Mouse (Mus musculus) lung, postnatal 25 days (tissue): ENCODE data around the gene Atxn1.
A peak's percentile ranks its signal among the peaks of the same experiment; 100 is the strongest.

Experiments
- DNase-seq: peaks from one replicate; pipeline ENCODE4 v3.0.0; 2022; ENCODE audit warnings: low spot score

Gene Atxn1

DNA sequence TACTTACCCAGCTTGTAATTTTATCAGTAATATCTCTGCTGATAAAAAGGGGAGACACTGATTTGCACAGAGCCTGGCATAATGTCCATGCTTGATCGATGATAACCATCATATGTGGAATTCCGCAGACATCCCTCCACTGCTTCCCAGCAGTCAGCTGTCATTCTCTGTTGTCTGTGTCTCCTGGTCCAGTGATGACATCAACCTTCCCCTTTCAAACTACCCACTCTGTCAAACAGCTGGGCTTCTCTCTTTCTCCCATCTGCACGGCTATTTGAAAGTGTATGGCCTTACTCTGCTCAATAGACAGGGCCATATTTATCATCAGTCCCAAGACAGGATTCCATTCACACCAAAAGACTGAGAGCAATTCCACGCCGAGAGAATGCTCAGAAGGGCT is 387.4 kb downstream of the Atxn1 start:
- no peak for DNase-seq

DNA sequence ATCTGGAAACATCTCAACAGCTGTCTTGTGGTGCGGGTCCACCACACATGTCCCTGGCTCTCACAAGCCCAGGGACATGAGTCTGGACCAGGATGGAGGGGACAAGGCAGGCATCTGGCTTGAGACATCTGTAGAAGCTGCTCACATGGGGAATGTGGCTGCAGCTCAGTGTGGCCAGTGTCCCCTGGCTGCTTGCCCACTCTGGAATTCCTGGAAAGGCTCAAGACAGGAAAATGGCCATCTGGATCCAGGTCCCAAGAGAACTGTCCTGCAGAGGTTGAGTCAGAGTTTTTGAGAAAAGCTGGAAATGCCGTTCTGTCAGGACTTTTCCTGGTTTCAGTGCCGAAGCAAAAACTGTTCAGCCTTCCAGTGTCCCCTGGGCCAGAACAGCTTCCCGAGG is 388.6 kb downstream of the Atxn1 start:
- peak; percentile 53 for DNase-seq

DNA sequence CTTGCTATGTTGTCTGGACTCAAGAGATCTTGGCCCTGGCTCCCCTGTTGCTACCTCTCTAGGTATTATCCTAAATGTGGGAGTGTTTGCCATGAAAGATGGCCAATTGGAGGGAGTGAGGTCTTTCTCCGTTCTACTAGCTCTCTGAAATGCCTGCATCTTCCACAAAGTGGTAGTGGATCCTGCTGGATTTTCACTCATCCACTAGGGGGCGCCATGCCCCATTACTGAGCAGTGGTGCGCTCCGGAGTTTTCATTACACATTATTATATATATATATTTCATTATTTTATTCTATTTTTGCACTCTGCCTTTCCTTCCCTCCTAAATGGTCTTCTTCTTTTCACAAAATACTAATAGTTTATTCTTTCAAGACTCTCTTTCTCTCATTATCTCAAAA is 392.0 kb downstream of the Atxn1 start:
- peak; percentile 38 for DNase-seq

DNA sequence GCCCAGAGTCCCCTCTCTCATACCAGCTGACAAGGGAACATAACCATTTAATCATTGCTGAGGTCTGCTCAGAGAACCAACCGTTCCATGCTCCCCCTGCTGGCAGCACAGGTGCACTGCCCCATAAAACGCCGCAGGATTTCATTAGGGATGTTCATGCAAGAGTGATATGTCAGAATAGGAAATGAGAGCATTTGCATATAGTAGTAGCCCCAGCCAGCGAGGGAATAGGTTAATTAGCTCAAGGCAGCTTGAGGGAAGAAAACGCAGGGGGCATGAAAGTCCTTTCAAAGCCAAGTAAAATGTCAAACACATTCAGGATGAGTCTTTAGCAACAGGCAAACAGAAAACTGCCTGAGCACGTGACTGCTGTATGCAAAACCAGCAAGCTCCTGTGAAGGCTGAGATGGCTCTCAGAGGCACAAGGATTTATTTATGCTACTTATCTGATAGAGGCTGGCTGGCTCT is 393.0 kb downstream of the Atxn1 start:
- DNase-seq, result peak; percentile 68

DNA sequence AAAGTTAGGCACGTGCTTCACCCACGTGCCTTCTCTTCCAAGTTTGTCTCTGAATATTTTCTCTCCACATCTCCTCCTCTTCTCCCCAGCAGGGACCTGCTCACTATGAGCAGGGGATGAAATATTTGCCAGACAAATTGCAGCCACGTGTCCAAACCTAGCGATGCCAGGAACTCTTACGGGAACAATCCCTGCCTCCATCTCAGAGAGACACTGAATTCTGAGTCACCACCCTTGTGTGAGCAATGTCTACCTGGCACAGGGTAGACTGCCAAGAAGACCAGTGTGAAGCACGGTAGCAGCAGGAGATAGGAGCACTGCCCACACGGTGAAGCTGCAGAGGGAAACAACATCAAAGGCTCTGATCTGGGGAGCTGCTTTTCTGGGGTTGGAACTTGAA is 394.9 kb downstream of the Atxn1 start:
- DNase-seq, result no peak

DNA sequence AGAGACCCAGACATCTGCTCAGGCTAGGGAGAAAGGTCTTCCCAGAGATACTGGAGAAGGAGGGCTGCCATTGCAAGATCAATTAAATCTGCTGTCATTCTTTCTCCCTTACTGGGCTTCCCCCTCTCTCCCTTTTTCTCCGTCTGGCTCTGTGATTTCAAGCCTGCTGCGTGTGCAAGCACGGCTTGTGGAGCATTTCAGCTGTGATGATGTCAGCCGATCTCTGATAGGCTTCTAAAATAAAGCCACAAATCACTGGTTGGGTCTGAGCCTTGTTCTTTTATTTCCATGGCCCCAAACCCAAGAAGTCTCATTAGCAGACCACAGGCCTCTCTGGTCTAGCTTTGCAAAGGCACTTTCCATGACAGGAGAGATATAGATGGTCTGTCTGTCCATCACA is 399.9 kb downstream of the Atxn1 start:
- no peak for DNase-seq

DNA sequence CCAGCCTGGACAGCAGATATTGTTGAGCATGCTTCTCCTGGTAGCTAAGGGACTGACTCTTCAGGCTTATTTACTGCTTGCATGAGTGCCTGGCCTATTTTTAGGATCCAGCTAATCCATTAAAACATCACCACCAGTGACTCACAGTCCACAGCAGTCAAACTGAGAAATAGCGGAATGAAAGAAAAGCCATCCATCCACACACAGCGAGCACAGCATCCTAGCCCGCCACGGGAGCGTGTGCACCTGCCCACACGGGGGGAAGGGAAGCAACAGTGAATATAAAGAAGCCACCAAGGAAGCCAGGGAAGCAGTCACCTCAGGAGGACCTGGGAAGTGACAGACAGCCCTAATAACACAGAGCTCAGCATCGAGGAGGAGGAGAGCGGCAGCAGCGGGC is 402.8 kb downstream of the Atxn1 start:
- DNase-seq, result no peak

DNA sequence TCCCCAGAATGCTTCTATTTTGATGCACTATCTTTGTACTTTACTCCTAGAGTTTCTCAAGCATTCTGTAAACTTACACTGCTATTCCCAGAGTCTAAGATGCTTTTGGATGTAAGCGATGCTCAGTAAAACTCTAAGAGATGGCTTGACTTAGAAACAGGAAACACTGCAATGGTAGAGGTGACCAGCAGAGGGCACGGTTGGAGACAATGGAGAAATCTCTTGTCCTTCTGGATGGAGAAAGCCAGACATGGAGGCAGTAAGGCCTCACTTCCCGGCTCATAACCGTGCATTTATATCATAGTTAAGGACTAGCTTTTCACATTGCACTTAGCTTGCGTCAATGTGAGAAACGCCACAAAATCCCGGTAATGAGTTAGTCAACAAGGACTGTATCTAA is 404.3 kb downstream of the Atxn1 start:
- DNase-seq, result no peak

DNA sequence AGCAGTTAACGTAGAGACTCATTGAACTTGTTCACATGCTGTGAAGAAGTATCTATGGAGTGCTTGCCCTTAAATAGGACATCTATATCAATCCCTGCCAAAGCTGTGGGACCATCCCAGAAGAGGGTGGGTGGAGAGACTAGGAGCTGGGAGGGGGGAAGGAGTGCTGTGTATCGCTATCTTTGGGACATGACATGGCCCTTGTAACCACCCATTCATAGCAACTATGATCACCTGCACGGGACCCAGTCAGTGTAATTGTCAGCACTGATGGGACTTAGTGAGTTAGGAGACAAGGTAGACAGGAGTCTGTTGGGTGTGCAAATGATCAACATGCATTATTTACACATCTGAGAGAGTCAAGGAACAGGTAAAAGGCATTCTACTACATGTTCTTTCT is 405.6 kb downstream of the Atxn1 start:
- no peak for DNase-seq

DNA sequence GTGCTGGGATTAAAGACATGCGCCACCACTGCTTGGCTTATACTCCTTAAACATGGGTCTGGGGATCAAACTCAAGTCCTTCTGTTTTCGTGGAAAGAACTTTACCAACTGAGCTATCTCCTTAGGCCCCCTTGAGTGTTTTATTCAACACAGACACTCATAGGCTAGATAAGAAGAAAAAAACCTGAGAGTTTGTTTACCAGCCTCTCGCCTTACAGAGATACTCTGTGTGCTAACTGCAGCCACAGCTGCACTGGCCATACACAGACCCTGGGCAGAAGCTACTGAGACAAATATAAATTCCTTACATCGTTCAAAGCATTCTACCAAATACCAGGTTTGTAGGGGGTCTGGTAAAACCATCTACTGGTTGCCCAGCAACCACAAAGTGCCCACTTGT is 406.4 kb downstream of the Atxn1 start:
- no peak for DNase-seq

DNA sequence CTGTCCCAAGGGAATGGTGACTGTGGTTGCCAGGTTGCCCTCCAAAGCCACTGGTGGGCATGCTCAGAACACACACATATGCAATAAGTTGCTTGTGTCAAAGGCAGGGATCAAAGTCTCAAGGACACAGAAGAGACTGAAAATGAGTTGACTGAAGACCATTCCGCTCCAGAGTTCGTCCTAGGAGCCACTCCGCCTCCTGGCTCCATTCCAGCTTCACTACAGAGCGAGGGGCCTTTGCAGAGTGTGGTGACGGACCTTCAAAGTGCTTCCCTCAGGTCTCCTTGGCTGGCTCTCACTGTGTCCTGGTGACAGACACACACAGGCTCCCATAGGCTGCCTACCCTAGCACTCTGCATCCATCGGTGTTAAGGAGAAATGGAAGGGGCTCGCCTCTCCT is 411.1 kb downstream of the Atxn1 start:
- DNase-seq, result no peak

DNA sequence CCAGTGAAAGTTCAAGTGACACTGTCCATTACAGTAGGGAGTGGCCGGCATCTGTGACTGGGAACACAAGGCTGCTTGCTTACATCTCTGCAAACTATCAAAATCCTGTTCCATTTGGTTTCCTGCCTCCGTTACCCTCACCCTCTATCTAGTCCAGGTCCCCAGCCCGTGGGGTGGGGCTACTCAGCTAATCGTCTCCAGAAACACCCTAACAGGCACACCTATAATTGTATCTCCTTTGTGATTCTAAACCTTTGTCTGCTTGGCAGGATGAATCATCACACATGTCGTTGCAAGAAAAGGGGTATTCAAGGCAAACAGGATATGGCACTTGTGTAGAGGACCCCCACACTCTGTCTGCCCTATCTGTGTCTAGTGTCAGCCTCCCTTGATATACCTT is 417.3 kb downstream of the Atxn1 start:
- DNase-seq, result no peak

DNA sequence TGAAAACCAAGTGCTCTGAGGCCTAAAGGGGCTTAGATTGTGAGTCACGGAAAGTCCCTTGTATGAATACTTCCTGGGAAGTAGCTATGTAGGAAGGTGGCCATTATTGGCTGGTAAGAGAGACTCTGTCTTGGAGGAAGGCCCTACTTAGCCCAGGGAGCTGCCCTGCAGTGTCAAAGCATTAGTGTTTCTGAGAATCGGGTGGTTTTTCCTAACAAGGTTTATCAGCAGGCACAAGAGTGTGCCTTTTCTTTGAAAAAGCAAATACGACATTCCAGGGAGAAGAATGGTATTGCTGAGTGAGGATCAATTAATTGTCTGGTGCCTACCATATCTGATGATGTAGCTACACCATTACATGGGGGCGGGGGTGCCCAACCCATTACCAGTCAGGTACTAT is 417.9 kb downstream of the Atxn1 start:
- DNase-seq, result no peak

DNA sequence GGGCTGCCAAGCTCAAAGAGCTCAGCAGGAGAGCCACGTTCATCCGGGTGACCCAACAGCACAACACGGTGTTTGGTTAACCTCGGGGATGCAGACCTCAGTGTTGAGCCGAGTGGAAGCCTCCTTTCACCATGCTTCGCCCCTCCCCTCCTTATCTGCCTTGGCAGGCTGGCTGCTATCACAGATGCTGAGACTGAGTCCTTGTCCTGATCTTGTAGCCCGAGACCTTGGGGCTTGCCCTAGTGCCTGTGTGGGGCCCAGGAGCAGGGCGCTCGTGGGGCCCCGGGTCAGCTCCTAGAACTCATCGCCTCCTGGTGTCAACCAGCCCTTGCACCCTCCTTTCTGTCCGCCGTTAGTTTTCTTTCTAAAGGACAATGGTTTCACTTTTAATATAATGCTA is 418.8 kb downstream of the Atxn1 start:
- no peak for DNase-seq

DNA sequence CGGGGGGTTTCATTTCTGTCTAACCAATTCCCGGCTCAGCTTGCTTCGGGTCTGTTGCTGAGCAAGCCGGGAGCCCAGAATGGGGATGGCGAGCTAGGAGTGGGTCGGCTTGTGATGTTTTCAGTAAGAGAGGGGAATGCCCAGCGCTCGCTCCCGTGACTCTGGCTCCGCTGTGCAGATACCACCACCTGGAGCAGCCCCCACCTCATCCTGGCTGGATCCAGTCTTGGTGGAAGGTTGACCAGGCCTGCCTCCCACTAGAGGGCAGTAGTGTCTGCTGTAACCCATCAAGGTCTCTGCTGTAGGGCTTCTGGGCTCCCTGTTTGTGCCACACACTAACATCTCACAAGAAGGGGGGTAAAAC is 425.6 kb downstream of the Atxn1 start:
- DNase-seq, result peak; percentile 70

DNA sequence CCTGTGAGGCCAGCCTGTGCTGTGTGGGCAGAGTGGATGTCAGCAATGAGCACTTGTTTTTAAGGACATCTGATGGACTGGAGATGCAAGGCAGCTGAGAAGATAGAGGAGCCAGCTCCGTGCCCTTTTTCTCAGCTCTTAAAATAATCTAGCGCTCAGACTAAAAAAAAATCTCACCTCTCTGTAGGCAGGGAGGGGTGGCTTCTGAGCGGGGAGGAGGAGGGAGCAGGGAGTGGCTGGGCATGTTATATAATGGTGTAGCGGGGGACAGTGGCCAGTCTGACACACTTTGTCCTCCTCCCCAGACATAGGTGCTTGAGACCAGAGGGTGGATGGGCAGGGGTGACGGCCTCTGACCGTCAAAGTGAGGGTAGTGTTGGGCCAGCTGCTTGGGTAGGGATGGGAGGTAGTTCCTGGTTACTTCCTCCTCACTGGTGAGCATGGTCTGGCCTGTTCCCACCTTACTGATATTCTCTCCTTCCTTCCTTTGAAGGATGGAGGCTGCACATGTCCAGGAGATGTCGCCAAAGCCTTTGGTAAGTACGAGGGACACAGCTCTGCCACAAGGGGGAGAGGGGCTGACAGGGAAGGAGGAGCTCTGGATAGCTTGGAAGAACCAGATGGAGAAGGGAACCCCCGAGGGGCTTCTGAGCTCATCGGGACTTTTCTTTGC is 426.1 kb downstream of the Atxn1 start:
- peak; percentile 52 for DNase-seq

DNA sequence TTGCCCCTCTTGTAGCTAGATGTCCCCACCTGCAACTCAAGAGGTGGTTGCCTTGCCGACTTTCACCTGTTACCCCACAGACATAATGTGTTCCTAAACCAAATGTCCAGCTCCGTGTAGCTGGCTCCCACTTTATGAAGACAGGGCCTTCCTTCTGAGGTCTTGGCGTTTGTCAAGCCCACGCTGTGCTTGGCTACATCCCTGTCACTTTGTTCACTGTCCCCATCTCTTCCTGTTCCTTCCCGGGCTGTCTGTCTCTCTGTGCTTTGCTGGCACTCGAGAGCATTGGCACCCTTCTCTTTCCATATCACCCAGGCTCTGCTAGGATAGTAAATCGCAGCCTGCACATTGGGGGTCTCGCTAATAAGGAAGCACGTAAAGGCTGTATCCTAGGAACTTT is 426.7 kb downstream of the Atxn1 start:
- DNase-seq, result no peak

DNA sequence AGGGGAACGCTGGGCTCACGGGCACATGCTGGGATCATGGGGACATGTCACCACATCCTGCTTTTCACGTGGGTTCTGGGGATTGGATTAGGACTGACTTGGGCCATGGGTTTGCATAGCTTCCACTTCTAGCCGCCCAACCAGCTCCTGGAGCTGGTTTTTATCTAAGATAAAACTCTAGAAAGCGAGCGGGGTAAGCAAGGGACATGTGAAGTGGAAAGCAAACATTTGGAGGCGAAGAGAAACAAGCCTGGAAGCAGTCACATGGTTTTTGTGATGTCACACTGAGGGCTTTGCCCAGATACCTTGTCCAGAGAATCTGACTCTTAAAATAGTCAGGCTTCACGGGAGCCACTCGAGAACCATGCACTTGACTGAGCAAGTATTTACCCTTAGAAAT is 427.7 kb downstream of the Atxn1 start:
- peak; percentile 89 for DNase-seq

DNA sequence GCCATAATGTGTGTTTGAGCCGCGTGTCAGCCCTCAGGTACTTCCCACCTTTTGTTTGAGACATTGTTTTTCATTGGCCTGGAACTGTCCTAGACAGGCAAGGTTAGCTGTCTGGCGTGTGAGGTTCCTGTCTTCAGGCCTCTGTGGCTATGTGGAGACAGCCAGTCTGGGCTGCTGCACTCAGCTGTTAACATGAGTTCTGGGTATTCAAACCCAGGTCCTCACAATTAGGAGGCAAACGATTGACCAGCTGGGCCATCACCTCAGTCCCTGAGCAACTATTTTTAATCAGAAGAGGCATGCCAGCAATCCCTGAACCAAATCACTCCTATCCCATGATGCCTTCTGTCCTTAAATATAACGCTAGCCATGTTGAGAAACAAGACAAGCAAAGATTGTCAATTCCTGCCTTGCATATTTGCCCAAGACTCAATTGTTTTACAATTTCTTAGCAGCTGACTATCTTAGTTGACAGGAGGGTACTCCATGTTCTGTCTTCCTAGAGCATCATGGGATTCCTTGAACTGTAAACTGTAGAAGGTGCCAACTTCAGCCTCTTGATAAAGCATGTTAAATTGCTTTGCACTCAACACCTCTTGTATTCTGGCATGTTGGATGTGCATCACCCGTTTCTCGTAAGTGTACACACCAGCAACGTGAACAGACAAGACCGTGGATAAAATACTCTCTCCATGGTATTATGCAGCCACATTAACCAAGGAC is 428.9 kb downstream of the Atxn1 start:
- DNase-seq, result no peak

DNA sequence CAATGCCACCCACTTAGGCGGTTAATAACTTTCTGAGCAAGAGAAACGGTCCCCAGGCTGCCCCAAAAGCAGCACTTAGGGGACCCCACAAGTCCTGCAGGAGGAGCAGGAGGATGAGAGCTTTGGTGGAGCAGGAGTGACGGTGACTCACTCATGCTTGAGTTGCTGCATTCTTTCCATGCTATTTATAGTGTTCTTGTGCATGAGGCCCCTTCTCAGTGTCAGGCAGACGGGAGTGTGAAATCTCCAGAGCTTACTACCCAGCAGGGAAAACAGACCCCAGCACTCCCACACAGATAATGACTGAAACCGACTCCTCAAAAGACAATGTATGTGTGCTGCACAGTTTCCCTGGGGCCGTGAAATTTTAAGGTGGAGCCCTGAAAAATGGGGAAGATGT is 434.1 kb downstream of the Atxn1 start:
- DNase-seq, result peak; percentile 38

DNA sequence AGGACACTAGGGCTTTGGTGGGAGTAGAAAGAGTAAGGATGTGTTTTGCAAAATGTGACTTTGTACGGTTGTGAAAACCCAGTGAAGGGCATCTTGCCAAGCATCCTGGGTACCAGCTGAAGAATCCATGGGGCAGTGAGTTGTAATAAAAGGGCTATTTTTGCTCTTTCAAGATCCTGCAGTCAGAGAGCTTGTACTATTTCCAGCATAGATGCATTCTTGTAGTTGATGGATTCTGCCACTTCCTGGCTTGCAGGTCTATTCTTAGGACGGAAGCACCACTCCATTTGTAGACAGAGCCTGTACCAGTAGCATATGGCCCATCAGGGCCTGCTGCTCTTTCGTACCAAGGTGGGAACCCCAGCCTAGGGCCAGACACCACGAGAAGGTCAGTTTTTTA is 436.0 kb downstream of the Atxn1 start:
- no peak for DNase-seq

DNA sequence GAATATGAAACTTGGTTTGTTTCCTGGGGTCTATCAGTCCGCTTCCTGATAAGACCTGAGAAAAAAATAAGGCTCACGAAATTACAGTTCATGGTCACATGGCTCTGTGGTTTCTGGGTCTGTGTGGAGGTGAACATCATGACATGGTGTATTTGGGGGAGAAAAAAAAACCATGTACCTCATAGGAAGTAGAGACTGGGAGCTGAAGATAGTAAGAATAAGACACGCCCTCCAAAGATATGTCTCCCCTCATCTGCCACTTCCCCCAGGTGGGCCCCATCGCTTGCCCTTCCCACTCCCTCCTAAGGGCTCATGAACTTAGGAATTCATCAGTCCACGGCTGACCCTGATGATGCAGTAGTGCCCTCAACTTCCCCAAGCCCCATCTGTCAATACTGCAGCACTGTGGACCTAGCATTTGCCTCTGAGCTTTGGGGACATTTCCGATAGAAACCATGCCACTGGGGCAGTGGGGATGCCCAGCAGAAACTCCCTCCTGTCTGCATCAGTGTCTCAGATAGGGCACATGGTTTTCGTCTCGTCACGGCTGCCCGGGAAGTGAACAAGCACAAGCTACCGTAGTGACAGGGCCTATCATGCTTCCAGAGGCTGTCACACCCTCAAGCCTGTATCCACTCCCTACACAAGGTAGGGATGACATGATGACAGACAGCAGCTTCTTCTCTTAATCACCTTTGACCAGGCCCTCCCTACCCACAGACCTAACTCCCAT is 437.4 kb downstream of the Atxn1 start:
- DNase-seq, result no peak

DNA sequence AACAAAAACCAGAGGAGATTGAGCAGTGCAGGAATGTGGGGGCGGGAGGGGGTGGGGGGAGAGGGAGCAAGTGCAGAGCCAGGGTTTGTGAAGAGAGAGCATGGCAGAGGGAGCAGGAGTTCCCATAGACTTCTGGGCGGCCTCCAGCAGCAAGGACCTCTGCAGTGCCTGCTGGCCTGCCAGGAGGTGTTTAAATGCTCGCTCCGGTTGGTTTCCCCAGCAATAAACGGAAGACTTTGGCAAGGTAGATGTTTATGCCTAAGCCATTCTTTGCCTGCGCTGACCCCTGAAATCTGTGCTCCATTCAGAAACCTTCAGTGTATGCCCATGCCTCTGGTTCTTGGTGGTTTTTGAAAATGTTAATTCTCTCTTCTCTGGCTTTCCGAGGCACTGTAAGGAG is 438.6 kb downstream of the Atxn1 start:
- no peak for DNase-seq
